Mouse (Mus musculus) heart, postnatal 14 days (tissue): ENCODE data around the gene Urad. TPM values are rescaled to one million over a fixed set of nuclear protein-coding genes. Genes with fewer than 3 reads are reported as not detected.

Experiments
- DNase-seq, 2 experiments: peaks; one replicate each; pipeline ENCODE4 v3.0.0; 2021 to 2022
- intact Hi-C: fragments of 180-260 bp; cut with DNase I; formaldehyde crosslinking; loops from one replicate; pipeline ENCODE4 v1.15.1; 2025
- long read RNA-seq, 2 experiments: library from polyadenylated mRNA; stranded (forward); transcript quantifications; one replicate each; pipeline ENCODE4 v2.0.0; 2021
- total RNA-seq, 2 experiments: library from RNA; stranded (reverse); gene quantifications; 2 replicates each; pipeline ENCODE4 v1.2.3; 2021

Gene Urad
- total RNA-seq, result not detected
- long read RNA-seq, experiment 1, result 0 reads
- long read RNA-seq, experiment 2, result 0 reads

DNA sequence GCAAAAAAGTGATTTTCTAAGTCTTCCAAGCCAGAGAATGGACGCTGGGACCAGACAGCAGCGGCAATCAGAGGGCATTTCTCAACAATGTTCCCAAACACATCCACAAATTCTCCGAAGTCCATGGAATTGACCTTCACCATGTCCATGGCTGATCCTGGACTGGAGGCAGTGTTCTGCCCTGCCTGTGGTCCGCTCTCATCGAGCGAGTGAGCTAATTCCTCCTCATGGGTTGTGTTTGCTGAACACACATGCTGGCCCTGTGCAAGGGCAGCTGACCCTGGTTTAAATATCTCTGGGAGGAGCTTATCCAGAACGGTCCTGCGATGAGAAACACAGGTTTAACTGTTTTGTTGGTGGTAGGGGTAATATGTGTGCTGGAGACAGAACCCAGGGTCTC is at the start of gene Urad:
TSS of gene Urad (minus strand) at position 258 of the 400 bp plus-strand sequence.
- intact Hi-C loops, result no loop called here

DNA sequence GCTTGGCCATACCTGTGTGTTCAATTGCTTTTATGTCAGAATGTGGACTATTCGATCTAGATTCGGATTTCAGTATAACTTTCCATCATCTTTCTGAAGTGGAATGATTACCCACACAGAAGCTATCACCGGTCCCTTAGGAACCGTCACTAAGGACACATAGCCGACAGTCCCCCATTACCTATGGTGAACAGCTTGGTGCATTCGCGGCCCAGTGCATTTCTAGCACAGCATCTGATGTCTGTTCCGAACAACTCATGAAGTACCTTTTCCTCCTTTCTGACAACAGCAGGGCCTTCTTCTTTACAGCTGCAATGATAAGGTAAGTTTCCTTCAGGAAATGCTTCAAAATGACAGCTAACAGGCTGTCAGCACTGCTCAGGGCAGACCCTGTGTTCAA is 48.0 kb upstream of the Urad start:
- DNase-seq, result no peak
- intact Hi-C loops, result no loop called here

More for the DNA sequence above, at the start of gene Urad:
- DNase-seq, result no peak

DNA sequence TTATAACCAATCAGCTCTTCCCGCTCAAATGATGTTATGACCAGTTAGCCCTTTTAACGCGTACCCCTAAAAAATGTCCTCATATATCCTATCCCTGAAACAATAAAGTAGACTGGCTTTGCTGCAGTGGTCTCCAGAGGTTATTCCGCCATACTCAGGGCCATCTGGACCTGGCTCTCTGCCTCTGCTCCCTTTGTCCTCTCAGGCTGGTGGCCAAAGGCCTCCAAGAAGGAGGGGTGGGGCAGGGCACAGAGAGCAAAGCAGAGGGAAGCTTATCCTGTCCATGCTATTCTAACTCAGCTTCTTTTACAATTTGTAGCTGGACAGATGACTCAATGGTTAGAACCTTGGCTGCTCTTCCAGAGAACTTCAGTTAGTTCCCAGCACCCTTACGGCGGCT is 46.0 kb upstream of the Urad start:
- no peak for DNase-seq
- intact Hi-C loops, result no loop called here

DNA sequence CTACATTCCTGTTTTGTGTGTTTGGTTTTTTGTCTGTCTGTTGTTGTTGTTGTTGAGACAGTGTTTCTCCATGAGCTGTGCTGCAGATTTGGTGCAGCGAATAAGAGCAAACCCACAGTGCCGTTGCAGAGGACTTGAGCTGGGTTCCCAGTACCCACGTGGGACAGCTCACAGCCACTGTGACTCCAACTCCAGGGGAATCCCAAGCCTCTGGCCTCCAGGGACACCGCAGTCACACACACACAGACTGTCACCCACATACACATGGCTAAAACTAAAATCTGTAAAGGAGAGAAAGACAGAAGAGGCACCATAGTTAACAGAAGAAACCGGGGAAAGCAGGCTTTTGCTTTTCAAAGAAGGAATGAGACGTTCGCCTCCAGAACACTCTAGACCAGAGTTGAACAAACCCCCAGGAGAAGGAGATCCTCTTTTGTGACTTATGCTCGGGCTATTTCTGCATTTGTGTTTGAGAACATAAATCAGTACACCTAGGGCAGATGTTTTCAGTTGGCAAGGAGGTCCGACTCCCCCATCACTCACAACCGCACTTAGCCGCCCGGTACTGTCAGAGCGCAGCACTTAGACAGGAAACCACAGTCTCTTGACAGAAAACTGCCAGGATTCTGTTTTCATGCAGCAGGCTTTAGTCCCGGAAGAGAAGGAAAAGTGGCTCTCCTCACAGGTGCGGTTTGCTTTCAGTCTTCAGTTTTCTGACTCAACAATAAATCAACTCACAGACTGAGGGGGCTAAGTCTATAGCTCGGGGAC is 43.9 kb upstream of the Urad start:
- intact Hi-C loops, result no loop called here
- DNase-seq, result no peak

DNA sequence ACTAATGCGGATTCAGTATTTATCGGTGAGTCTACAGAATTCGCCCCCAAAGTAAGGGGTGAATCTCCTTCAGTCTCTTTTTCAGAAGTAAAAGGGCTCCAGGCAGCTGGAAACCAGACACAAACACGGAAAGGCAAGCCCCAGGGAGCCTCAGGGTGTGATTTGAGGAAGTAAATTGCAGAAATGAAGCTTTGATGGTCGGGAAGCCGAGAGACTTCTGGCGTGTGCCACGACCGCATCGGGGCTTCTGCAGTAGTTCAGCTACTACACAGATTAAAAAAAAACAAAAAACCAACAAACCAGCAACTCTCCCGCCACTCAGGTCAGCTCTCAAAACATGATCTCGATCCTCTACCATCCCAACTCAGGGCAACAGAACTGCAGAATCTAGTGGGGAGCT is 40.8 kb upstream of the Urad start:
- intact Hi-C loops, result no loop called here
- peak in 1 of 2 experiments; percentile 20 for DNase-seq

DNA sequence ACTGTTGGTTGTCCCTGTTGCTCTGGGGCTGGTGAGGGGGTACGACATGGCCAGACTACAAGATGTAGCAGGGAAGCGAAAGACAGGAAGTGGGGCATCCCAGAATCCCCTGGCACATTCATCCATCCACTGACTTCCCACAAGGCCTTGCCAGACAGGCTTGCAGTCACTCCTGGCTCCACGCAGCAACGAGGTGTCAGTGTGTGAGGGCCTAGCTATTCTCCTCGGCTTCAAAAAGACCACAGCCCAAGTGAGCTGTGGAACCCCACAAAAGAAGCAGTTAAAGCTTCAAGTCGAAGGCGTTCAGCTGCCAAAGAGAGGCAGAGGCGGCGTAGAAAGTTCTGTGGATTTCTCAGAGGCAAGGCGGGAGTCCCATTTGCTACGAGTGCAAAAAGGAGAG is 36.2 kb upstream of the Urad start:
- intact Hi-C loops, result no loop called here

DNA sequence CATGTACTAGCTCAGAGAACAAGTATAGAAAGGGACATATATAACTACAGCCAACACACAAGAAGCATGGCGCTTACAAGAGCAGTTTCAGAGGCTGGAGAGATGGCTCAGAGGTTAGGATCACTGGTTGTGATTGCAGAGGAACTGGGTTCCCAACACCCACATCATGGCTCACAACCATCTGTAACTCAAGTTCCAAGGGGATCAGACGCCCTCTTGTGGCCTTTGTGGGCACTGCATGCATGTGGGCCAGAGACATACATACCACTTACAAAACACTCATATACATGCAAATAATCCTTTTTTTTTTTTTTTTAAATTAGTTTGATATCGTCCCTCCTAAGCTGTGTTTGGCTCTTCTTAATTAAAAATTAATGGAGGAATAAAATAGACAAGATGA is 35.3 kb upstream of the Urad start:
- DNase-seq, result no peak
- intact Hi-C loops, result no loop called here

More for the DNA sequence above, 36.2 kb upstream of the Urad start:
- DNase-seq, result no peak

DNA sequence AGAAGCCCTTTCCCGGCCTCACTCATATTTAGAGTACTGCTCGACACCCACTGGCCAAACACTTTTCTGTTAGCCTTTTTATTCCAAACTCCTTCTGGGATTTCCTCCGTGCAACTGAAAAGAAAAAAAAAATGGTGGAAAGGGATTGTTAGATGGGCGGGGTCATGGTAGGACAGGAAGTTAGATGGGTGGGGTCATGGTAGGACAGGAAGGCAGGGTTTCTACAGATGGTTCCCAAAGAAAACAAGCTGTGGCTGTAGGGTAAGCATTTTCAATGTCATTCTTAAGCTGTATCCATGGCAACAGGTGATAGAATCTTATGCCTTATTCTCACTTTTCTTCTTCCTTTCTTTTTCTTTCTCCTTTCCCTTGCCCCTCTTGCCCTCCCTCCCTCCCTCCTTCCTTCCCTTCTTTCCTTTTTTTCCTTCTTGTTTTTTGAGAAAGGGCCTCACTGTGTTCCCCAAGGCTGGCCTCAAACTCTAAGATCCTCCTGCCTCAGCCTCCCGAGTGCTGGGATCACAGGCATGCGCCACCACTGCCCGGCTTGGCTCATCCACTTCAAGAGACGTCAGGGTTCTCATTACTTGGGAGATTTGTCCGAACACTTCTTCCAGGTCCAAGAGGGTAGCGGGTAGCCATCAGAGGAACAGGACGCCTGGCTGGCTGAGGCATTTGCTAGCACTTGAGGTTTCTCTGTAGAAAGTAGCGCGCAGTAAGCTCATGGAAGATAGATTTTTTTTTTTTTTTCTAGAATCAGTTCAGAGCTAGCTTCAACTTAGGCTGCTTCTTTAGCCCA is 34.2 kb upstream of the Urad start:
- DNase-seq, result no peak
- intact Hi-C loops, result no loop called here

DNA sequence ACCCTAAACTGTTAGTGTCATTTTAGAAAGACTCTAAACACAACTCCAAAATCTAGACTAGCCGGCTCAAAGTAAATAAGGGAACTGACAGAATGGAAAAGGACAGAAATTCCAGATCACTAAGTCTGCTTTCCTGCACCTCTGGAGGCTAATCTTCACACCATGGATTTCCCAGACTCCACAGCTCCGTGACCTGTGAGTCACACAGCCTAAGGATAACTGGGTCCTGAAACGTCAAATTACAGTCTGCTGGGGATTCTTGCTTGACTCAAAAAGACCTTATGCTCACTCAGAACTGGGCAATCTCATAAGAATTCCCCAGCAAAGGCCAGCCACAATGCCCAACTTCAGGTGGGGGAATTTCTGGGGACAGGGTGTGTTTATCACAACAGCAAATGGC is 33.5 kb upstream of the Urad start:
- DNase-seq, result no peak
- intact Hi-C loops, result no loop called here

DNA sequence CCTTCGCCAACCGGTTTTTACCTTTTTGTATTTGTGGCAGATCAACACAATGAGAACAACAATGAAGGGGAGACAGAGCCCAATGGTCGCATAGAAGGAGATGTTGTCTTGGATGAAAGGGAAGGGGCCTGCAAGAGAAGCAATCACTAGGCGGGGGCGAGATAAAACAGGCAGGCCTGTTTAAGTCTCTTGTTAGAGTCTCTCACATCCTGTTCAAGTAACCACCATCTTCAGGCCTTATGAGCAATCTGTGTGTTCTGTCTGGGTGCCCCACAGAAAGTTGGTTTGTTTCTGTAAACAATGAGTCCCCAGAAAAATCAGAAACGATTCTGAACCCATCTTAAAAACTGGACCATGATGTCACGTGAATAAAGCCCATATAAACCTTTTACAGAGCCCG is 32.7 kb upstream of the Urad start:
- intact Hi-C loops, result no loop called here
- DNase-seq, result no peak

DNA sequence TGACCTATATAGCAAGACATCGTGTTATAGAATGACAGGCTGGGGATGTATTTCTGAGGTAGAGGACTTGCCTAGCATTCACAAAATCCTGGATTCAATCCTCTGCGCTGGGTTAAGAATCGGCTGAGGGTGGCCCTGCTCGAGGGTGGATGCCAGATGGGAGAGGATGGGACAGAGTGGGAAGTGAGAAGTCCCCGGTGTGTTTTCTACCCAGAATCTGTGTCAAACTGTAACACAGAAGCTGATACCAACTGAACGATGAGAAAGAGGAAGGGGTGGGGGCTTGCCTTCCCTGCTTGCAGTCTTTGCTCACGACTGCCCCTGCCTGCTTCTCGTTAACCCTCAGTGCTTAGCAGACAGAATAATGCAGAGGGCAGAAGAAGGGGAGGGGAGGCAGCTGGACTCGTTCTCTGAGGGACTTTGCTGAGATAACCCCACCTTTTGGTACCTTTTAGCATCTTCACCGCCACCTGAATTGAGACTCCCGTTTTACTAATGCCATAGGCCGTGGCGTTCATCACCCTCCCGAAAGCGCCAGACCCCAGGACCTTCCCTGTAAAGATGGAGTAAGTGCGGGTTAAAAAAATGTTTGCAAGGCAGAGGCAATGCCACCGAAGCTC is 32.0 kb upstream of the Urad start:
- no peak for DNase-seq

DNA sequence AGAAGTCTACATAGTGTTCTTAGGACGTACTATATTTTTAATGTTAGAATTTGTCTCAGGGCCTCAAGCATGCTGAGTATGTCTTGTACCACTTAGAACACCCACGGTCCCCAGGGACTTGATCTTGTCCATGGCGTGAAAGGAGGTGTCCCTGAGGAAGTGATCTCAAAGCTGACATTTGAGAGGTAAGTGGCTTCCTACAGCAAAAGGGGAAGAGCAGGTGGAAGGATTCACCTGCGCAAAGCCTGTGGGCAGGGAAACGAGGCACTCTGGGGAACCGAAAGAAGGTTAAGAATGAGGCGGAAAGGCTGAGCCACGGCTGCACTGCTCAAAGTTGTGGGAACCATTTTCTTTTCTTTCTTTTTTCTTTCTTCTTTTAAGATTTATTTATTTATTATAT is 29.7 kb upstream of the Urad start:
- intact Hi-C loops, result no loop called here
- DNase-seq, result no peak

More for the DNA sequence above, 32.0 kb upstream of the Urad start:
- intact Hi-C loops, result no loop called here

DNA sequence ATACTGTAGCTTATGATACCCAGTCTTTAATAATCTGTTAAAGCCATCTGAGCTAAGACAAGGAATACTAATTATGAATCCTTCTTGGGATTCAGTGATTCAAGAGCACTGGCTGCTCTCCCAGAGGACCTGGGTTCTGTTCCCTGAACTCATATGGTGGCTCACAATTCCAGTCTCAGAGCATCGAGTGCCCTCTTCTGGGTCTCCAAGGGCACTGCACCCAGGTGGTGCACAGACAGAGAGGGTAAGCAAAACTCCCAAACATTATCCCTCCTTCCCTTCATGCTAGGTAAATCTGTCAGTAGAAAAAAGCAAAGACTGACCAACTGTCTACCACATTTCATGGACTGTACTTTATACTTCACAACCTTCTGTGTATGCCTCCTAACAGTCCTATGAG is 23.7 kb upstream of the Urad start:
- no peak for DNase-seq
- intact Hi-C loops, result no loop called here

DNA sequence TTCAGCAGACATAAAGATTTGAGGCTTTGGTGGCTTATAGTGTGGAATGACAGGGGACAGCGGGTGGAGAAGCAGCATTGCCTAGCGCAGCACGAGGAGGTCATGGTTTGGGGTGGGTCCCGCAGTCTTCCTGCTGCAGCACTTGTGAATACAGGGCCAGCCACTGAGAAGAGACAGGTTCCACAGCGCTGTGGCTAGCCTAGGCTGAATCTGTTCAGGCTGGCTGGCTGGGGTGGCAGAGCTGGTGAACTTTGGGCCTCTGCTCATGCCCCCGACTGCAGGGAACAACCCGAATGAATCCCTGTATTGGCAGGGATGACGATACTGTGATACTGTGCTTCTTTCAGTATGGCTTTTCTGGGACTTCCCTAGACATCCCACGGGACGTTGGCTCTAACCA is 21.7 kb upstream of the Urad start:
- no peak for DNase-seq

DNA sequence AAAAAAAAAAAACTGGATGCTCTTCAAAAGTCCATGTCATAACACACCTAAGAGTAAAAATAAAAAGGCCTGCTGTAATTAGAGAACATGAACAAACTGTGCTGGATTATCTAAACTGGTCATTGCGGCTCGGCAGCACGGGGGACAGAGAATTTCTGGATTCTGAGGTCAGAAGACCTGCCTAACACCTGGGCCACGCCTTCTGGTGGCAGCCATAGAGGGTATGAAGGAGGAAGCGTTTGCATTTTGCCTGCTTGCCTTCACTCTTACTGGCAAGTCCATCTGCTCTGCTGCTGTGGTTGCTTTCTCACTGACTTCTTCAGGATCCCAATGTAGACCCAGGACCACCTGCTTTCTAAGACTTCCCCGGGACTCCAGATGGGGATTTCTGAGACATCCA is 20.7 kb upstream of the Urad start:
- intact Hi-C loops, result no loop called here
- no peak for DNase-seq

More for the DNA sequence above, 21.7 kb upstream of the Urad start:
- intact Hi-C loops, result no loop called here

DNA sequence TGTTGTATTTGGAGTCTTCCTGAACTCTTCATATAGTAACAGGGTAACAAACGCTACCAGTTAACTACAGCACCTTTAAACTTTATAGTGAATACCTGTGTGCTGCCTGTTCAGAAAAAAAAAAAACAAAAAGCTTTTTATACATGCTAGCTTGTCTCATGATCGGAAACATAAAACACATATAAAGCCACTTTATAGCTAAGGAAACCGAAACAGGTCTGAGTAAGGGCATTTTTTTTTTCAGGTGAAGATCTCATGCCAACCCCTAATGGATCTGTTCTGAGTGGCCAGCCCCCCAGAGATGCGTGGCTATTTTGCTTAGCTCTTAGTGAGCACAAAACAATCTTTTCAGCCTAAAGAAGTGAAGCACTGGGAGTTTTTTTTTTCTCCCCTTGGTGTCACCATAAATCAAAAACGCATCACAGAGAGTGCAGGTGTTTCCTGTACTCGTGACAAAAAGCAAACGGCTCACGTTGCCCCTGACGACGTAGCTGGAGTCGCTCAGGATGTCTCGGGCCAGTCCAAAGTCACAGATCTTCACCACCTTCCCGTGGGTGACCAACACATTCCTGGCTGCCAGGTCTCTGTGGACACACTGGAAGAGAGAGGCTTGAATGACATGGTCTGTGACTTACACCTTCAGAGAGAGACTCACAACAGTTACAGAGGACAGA is 18.6 kb upstream of the Urad start:
- intact Hi-C loops, result no loop called here
- no peak for DNase-seq

DNA sequence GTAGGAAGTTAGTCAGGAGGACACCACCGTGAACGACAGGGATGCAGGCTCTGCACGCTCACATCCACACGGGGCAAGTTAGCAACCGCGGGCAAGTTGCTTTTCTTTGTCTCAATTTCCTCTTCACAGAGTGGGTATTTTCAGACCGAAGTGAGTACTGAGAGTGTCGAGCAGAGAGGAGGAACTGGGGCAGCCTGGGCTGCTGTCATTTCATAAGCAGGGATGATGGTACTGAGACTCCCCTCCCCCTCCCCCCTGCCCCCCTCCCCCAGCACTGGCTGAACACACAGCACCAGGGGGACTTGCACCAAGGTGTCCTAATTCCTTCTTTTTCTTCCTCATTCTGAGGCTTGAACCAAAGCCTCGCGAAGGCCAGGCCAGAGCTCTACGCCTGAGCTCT is 17.3 kb upstream of the Urad start:
- intact Hi-C loops, result no loop called here
- DNase-seq, result no peak

DNA sequence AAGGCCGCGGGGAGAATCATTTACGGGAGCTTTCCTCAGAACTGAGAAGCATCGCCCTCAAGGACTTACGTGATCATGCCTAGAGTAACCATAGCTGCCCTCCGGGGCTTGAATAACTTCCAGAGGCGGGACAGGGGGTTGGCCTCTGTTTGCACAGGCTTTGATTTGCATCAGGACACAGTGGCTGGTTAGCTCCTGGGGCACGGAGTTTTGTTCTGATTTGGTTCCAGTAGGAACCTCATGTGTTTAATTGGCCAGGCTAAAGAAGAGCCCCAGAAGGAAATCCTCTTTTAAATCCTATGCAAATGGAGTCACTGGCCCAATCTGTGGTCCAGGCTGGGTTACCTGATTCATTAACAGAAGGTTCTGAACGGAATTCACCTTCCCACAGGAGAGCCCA is 16.7 kb upstream of the Urad start:
- no peak for DNase-seq
- intact Hi-C loops, result no loop called here

DNA sequence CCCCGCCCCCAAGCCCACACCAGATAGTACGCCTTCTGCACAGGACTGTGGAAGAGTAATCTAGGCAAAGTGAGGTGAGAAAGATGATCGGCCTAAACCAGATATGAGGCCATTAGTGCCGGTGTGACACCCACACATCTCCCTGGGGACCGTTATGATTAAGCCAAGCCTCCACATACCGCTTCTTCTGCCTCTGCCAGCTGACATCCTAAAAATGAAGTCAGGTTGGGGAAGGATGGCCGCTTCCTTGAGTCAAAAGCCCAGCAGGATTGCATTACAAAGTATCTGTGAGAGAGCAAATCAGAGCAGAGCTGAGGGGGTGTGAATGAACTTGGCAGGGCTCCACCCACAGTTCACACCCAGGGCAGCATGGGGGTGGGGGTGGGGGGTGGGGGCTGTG is 10.5 kb upstream of the Urad start:
- intact Hi-C loops, result no loop called here
- DNase-seq, result no peak

DNA sequence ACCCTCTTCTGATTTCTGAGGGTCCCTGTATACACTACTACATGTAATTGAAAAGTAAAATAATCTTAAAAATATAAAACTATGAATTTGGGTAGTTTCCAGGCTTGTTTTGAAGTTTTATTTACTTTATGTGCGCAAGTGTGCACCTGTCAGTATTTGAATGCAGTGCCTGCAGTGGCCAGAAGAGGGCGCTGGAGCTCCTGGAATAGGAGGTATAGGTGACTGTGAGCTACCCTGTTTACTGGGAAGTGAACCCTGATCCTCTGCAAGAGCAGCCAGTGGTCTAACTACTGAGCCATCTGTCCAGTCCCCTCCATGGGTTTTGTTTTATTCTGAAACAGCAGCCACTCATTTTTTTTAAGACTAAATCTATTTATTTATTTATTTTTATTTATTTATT is 9.3 kb upstream of the Urad start:
- intact Hi-C loops, result no loop called here

DNA sequence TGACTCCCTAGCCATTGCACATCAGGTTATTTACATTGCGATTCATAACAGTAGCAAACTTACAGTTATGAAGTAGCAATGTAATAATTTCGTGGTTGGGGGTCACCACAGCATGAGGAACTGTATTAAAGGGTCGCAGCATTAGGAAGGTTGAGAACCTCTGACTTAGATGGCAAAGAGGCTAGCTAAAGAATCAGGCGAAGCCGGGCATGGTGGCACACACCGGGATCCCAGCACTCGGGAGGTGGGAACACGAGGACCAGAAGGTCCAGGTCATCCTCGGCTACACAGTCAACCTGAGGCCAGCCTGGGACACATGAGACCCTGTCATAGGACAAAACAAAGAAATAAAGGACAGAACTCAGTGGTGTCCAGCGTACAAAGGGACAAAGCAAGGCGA is 7.7 kb upstream of the Urad start:
- DNase-seq, result no peak
- intact Hi-C loops, result no loop called here

More for the DNA sequence above, 9.3 kb upstream of the Urad start:
- DNase-seq, result peak; percentile 36 to 56
